Mouse (Mus musculus) liver, adult 2 months (tissue): ENCODE measurements around the gene Bnc2. TPM values are rescaled to one million over a fixed set of nuclear protein-coding genes. Genes with fewer than 3 reads are reported as not detected.

Experiments used
- DNase-seq: peaks from one replicate; pipeline ENCODE4 v3.0.0-alpha.2; 2011; ENCODE audit warnings: low read depth, low spot score; ENCODE audit errors: extremely low read depth
- H3K27ac ChIP-seq: fragments of 200-500 bp; replicated peaks from 2 replicates; pipeline ENCODE4 v1.5.1; 2012; ENCODE audit warnings: low read depth, mild to moderate bottlenecking, control low read depth, inconsistent platforms, low read length; ENCODE audit not compliant: insufficient read depth
- H3K27me3 ChIP-seq: fragments of 200-500 bp; 2 replicates; pipeline ENCODE4 v1.6.1; 2012; ENCODE audit warnings: mild to moderate bottlenecking, moderate library complexity, low read length, inconsistent platforms; ENCODE audit not compliant: control insufficient read depth, insufficient read depth
- H3K36me3 ChIP-seq: fragments of 200-500 bp; 2 replicates; pipeline ENCODE4 v1.6.1; 2012; ENCODE audit warnings: low read length, inconsistent platforms; ENCODE audit not compliant: control insufficient read depth, insufficient read depth
- H3K4me1 ChIP-seq: fragments of 200-500 bp; 2 replicates; pipeline ENCODE4 v1.6.1; 2011; ENCODE audit warnings: low read length; ENCODE audit not compliant: control insufficient read depth, insufficient read depth
- H3K4me3 ChIP-seq: fragments of 200-500 bp; 2 replicates; pipeline ENCODE4 v1.5.1; 2011; ENCODE audit warnings: low read depth, mild to moderate bottlenecking, control low read depth, low read length, moderate library complexity; ENCODE audit not compliant: insufficient read depth
- H3K79me2 ChIP-seq: fragments of 200-500 bp; 2 replicates; pipeline ENCODE4 v1.6.1; 2012; ENCODE audit warnings: inconsistent platforms, mild to moderate bottlenecking, low read length, moderate library complexity; ENCODE audit not compliant: control insufficient read depth, insufficient read depth
- H3K9ac ChIP-seq: fragments of 200-500 bp; 2 replicates; pipeline ENCODE4 v1.6.1; 2012; ENCODE audit warnings: low read depth, mild to moderate bottlenecking, control low read depth, inconsistent platforms, low read length
- CTCF ChIP-seq: fragments of 200-500 bp; IDR thresholded peaks from 2 replicates; pipeline ENCODE4 v1.5.1; 2011; ENCODE audit warnings: low read depth, low read length, control low read depth
- POLR2A ChIP-seq: fragments of 200-500 bp; IDR thresholded peaks from 2 replicates; pipeline ENCODE4 v1.6.1; 2011; ENCODE audit warnings: low read length, control low read depth; ENCODE audit not compliant: insufficient read depth; ENCODE audit errors: extremely low read depth
- whole genome bisulfite sequencing: fragments of 180-500 bp; shearing (Covaris S2); methylation state at CpG from one replicate; pipeline ENCODE4 v1.1.7; 2018; 5-methylcytosine and 5-hydroxymethylcytosine counted together
- polyA plus RNA-seq: library from polyadenylated mRNA; depleted of rRNA; stranded (reverse); fragments of >200 nt; gene quantifications from 2 replicates; pipeline ENCODE4 v1.2.3, GENCODE M21; 2012
- total RNA-seq: library from RNA; depleted of rRNA; stranded (reverse); fragments of >200 nt; gene quantifications from 2 replicates; pipeline ENCODE4 v1.2.3, GENCODE M21; 2014

The Bnc2 gene
- total and polyA plus RNA-seq, 2 experiments: 0.09 to 0.12 TPM

DNA sequence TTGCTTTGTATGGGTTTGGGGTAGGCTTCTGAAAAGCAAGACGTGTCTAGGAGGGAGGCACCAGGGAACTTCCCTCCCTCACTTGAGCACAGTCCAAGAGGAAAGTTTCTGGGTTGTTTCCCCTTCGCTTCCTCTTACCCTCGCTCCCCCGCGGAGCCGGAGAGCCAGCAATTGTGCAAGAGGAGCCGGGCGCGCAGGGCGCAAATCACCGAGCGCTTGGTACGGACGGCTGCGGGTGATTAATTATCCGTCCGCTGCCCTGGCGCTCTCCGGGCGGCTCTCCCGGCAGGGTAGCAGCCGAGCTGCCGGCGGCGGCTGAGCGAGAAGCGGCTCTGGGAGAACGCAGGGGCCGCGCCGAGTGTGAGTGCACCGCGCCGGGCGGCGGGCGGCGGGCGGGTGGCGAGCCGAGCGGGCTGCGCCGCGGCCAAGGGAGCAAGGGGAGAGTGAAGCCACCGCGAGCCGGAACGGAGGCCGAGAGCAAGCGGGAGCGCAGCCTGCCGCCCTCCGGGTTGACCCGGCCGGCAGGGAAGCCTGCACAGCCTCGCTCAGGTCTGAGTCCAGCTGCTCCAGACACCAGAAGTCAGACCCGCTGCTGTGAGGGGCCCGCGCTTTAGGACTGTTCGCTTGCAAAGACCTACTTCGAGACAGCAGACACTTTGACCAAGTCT is 129.7 kb downstream of the Bnc2 start:
- under 1% methylated on average over 62 of the region's 62 CpGs for WGBS
- Histone ChIP-seq H3K79me2 (no peaks in the 10 kb centered on the region), H3K27me3 (peaks cover 5% of the 10 kb centered on the region; the same call in 1 of the 2 replicates), H3K9ac (peak overlapping the region; percentile 56), H3K27ac (no peak overlapping the region), H3K4me1 (peaks cover 3% of the 10 kb centered on the region), H3K36me3 (no peaks in the 10 kb centered on the region), H3K4me3 (peak overlapping the region; percentile 45)
- DNase-seq: peak; percentile 33
- TF ChIP-seq POLR2A: no peak
- TF ChIP-seq CTCF: no peak

DNA sequence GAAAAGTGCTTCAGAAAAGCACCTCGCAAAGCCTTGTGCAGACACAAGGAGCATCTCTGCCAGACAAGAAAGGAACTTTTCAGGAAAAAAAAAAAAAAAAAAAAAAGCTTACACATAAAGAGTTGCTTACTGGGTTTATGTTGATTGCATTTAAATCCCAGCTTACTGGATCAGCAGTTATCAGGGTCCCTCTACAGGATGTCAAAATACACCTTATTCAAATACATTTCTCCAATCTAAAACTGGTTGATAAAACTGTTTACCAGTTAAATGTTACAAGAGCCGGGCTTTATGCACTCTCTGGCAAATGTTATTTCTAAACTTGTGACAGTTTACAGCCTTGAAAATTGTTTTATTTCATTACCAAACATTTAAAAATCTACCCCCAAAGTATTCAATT is 130.4 kb downstream of the Bnc2 start:
- 57% methylated on average over 2 of the region's 2 CpGs for WGBS
- TF ChIP-seq CTCF (no peak), POLR2A (no peak)
- H3K27ac ChIP-seq: no peak overlapping the region

GRCm38 (mm10) chr4:84540531-84540930 is 134.5 kb downstream of the Bnc2 start:
- Histone ChIP-seq H3K27ac (no peak overlapping the region), H3K4me1 (no peaks in the 10 kb centered on the region), H3K9ac (no peak overlapping the region), H3K27me3 (peaks cover 2% of the 10 kb centered on the region; the same call in 1 of the 2 replicates), H3K79me2 (no peaks in the 10 kb centered on the region), H3K36me3 (no peaks in the 10 kb centered on the region), H3K4me3 (no peak overlapping the region)
- WGBS: 66% methylated on average over 6 of the region's 6 CpGs
- TF ChIP-seq CTCF: no peak
- no peak for TF ChIP-seq POLR2A
- DNase-seq: peak; percentile 29

More for the DNA sequence above, 130.4 kb downstream of the Bnc2 start:
- H3K4me3 ChIP-seq: no peak overlapping the region
- H3K27me3 ChIP-seq: peaks cover 5% of the 10 kb centered on the region; the same call in 1 of the 2 replicates
- H3K79me2 ChIP-seq: no peaks in the 10 kb centered on the region
- DNase-seq: no peak
- H3K4me1 ChIP-seq: peaks cover 3% of the 10 kb centered on the region
- H3K36me3 ChIP-seq: no peaks in the 10 kb centered on the region
- no peak overlapping the region for H3K9ac ChIP-seq

DNA sequence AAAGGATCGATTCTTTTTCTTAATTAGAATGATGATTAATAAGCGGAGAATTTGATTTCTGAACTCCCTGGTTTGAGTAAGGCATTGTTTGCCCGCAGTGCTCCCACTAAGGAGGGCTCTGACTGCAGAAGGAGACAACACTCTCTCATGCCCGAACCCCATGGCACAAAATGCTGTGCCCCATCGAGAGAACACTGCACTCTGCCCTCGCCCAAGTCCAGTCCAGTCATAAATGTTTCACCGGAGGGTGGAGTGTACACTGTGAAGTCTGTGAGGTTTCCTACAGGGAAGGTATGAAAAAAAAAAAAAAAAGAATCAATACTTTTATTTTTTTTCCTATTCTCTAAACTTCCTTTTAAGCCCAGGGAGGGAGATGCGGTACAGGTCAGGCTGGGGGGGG is 135.7 kb downstream of the Bnc2 start:
- Histone ChIP-seq H3K36me3 (no peaks in the 10 kb centered on the region), H3K27ac (no peak overlapping the region), H3K4me3 (no peak overlapping the region), H3K79me2 (no peaks in the 10 kb centered on the region), H3K4me1 (no peaks in the 10 kb centered on the region), H3K9ac (no peak overlapping the region), H3K27me3 (peaks cover 1% of the 10 kb centered on the region; the same call in 1 of the 2 replicates)
- WGBS: 76% methylated on average over 8 of the region's 8 CpGs
- no peak for TF ChIP-seq POLR2A
- no peak for TF ChIP-seq CTCF
- DNase-seq: no peak

DNA sequence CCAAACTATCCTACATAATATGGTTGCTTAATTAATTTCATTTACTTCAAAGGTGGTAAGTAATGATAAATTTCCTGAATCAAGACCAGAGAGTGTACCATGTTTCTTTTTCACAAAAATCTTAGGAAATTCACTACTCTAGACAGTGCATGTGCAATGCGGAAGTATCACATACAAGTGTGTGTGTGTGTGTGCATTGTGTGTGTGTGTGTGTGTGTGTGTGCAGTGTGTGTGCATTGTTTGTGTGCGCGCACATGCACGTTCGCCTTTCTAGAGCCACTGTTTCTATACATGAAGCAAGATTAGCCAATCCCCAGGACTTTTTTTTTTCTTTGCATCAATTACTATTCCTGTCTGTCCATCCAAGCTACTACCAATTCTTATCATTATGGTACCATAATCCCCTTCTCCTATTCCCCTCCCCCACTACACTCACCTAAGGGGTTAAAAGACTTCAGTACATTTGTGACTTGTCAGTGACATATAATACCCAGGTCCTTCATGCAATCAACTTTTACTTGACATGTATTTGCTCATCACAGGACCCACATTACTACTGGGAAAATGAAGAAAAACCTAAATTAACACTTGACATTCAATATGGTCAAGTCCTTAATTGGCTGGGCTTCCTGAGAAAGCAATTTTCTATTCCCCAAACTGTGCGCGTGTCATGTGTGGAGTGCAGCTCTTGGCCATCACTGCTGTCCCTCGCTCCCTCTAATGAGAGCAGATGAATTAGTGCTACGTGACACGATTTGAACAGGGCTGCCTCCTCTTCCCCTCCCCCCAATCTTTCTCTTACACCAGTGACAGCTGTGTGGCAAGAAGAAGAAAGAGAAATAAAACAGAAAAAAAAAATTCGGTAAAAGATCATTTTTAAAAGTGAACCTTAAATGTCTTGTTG is 145.9 kb downstream of the Bnc2 start:
- no peak overlapping the region for H3K9ac ChIP-seq
- TF ChIP-seq CTCF (no peak), POLR2A (no peak)
- H3K4me1 ChIP-seq: no peaks in the 10 kb centered on the region
- H3K27ac ChIP-seq: no peak overlapping the region
- H3K36me3 ChIP-seq: no peaks in the 10 kb centered on the region
- no peaks in the 10 kb centered on the region for H3K79me2 ChIP-seq
- H3K27me3 ChIP-seq: no peaks in the 10 kb centered on the region
- no peak overlapping the region for H3K4me3 ChIP-seq
- DNase-seq: no peak
- 90% methylated on average over 11 of the region's 11 CpGs for WGBS
